Mouse (Mus musculus): ENCODE measurements around the gene Zfp821. TPM values are rescaled to one million over a fixed set of nuclear protein-coding genes. Genes with fewer than 3 reads are reported as not detected.

Gene Zfp821
- total RNA-seq, 4 experiments from 2014 or later = 4.8 to 6.3 (median 5.5) TPM

Other genes with a start within 250 kb of the Zfp821 start
- gene Pmfbp1, start 211.5 kb upstream of the Zfp821 start, total RNA-seq (2022) = not detected
- gene Dhx38, start 139.7 kb upstream of the Zfp821 start, total RNA-seq (2022) = 10 to 100 TPM in 2 of 4 experiments, 1 to 10 TPM in 2; 8.8 to 12.2 (median 10.3) TPM
- gene Txnl4b, start 139.7 kb upstream of the Zfp821 start, total RNA-seq (2022) = 1 to 10 TPM; 6.3 to 7.6 (median 6.8) TPM
- gene Hp, start 126.4 kb upstream of the Zfp821 start, total RNA-seq (2022) = 10 to 100 TPM in 2 of 4 experiments, 1 to 10 TPM in 2; 1.2 to 33.0 (median 9.6) TPM
- gene Dhodh, start 96.9 kb upstream of the Zfp821 start, total RNA-seq (2022) = 10 to 100 TPM; 12.8 to 14.3 (median 13.8) TPM
- under 1 TPM in 2 of 4 experiments, not detected in 2; 0.02 to 0.08 TPM for gene Pkd1l3, start 91.0 kb upstream of the Zfp821 start, total RNA-seq (2022)
- gene Ist1, start 12.3 kb upstream of the Zfp821 start, total RNA-seq (2022) = 10 to 100 TPM; 24.8 to 31.4 (median 29.5) TPM
- 10 to 100 TPM; 18.2 to 28.9 (median 24.9) TPM for gene Atxn1l, start 32.2 kb downstream of the Zfp821 start, total RNA-seq (2022)
- gene Ap1g1, start 73.0 kb downstream of the Zfp821 start, total RNA-seq (2022) = 10 to 100 TPM; 28.2 to 36.4 (median 30.6) TPM
- gene Phlpp2, start 163.0 kb downstream of the Zfp821 start, total RNA-seq (2022) = 1 to 10 TPM; 2.3 to 2.9 (median 2.9) TPM

All from gastrocnemius, adult 8-10 months (tissue).